Mouse (Mus musculus) liver, adult 2 months (tissue): ENCODE results near the gene Eci1. TPM values are rescaled to one million over a fixed set of nuclear protein-coding genes. Genes with fewer than 3 reads are reported as not detected.

ENCODE experiments used
- DNase-seq: peaks from one replicate; pipeline ENCODE4 v3.0.0-alpha.2; 2011; ENCODE audit warnings: low read depth, low spot score; ENCODE audit errors: extremely low read depth
- H3K27ac ChIP-seq: fragments of 200-500 bp; replicated peaks from 2 replicates; pipeline ENCODE4 v1.5.1; 2012; ENCODE audit warnings: low read depth, mild to moderate bottlenecking, control low read depth, inconsistent platforms, low read length; ENCODE audit not compliant: insufficient read depth
- H3K27me3 ChIP-seq: fragments of 200-500 bp; 2 replicates; pipeline ENCODE4 v1.6.1; 2012; ENCODE audit warnings: mild to moderate bottlenecking, moderate library complexity, low read length, inconsistent platforms; ENCODE audit not compliant: control insufficient read depth, insufficient read depth
- H3K36me3 ChIP-seq: fragments of 200-500 bp; 2 replicates; pipeline ENCODE4 v1.6.1; 2012; ENCODE audit warnings: low read length, inconsistent platforms; ENCODE audit not compliant: control insufficient read depth, insufficient read depth
- H3K4me1 ChIP-seq: fragments of 200-500 bp; 2 replicates; pipeline ENCODE4 v1.6.1; 2011; ENCODE audit warnings: low read length; ENCODE audit not compliant: control insufficient read depth, insufficient read depth
- H3K4me3 ChIP-seq: fragments of 200-500 bp; 2 replicates; pipeline ENCODE4 v1.5.1; 2011; ENCODE audit warnings: low read depth, mild to moderate bottlenecking, control low read depth, low read length, moderate library complexity; ENCODE audit not compliant: insufficient read depth
- H3K79me2 ChIP-seq: fragments of 200-500 bp; 2 replicates; pipeline ENCODE4 v1.6.1; 2012; ENCODE audit warnings: inconsistent platforms, mild to moderate bottlenecking, low read length, moderate library complexity; ENCODE audit not compliant: control insufficient read depth, insufficient read depth
- H3K9ac ChIP-seq: fragments of 200-500 bp; 2 replicates; pipeline ENCODE4 v1.6.1; 2012; ENCODE audit warnings: low read depth, mild to moderate bottlenecking, control low read depth, inconsistent platforms, low read length
- CTCF ChIP-seq: fragments of 200-500 bp; IDR thresholded peaks from 2 replicates; pipeline ENCODE4 v1.5.1; 2011; ENCODE audit warnings: low read depth, low read length, control low read depth
- POLR2A ChIP-seq: fragments of 200-500 bp; IDR thresholded peaks from 2 replicates; pipeline ENCODE4 v1.6.1; 2011; ENCODE audit warnings: low read length, control low read depth; ENCODE audit not compliant: insufficient read depth; ENCODE audit errors: extremely low read depth
- WGBS: fragments of 180-500 bp; shearing (Covaris S2); methylation state at CpG from one replicate; pipeline ENCODE4 v1.1.7; 2018; 5-methylcytosine and 5-hydroxymethylcytosine counted together
- polyA plus RNA-seq: library from polyadenylated mRNA; depleted of rRNA; stranded (reverse); fragments of >200 nt; gene quantifications from 2 replicates; pipeline ENCODE4 v1.2.3, GENCODE M21; 2012
- total RNA-seq: library from RNA; depleted of rRNA; stranded (reverse); fragments of >200 nt; gene quantifications from 2 replicates; pipeline ENCODE4 v1.2.3, GENCODE M21; 2014

Gene Eci1
- total and polyA plus RNA-seq, 2 experiments, result 218 to 249 TPM

- peak; percentile 70 for DNase-seq
- peak overlapping the region; percentile 69 for H3K4me3 ChIP-seq
- H3K4me1 ChIP-seq, result peaks cover 6% of the 10 kb centered on the region
- H3K9ac ChIP-seq, result peak overlapping the region; percentile 93
- peaks cover 23% of the 10 kb centered on the region for H3K36me3 ChIP-seq
- H3K79me2 ChIP-seq, result peaks cover 17% of the 10 kb centered on the region; the same call in 1 of the 2 replicates
- no peak for TF ChIP-seq CTCF
- TF ChIP-seq POLR2A, result no peak
- WGBS, result 0% methylated on average over 8 of the region's 8 CpGs
- no peaks in the 10 kb centered on the region for H3K27me3 ChIP-seq
- H3K27ac ChIP-seq, result peak overlapping the region; percentile 85
Observed at GRCm38 (mm10) chr17:24427170-24427557, 723 bp downstream of the Eci1 start.

GRCm38 (mm10) chr17:24429201-24429983, 3.0 kb downstream of the Eci1 start:
- H3K4me3 ChIP-seq, result no peak overlapping the region; the same call in 1 of the 2 replicates
- H3K9ac ChIP-seq, result peak overlapping the region; percentile 19
- H3K27me3 ChIP-seq, result no peaks in the 10 kb centered on the region
- peak; percentile 89 for DNase-seq
- H3K27ac ChIP-seq, result peak overlapping the region; percentile 90
- 38% methylated on average over 14 of the region's 14 CpGs for WGBS
- H3K36me3 ChIP-seq, result peaks cover 19% of the 10 kb centered on the region; the same call in 1 of the 2 replicates
- peaks cover 6% of the 10 kb centered on the region for H3K4me1 ChIP-seq
- TF ChIP-seq CTCF (no peak), POLR2A (no peak)
- peaks cover 17% of the 10 kb centered on the region; the same call in 1 of the 2 replicates for H3K79me2 ChIP-seq

- H3K36me3 ChIP-seq, result peaks cover 57% of the 10 kb centered on the region
- TF ChIP-seq POLR2A (no peak), CTCF (peak; percentile 48)
- H3K4me3 ChIP-seq, result no peak overlapping the region
- H3K79me2 ChIP-seq, result no peaks in the 10 kb centered on the region; the same call in 1 of the 2 replicates
- no peaks in the 10 kb centered on the region for H3K27me3 ChIP-seq
- no peaks in the 10 kb centered on the region for H3K4me1 ChIP-seq
- H3K27ac ChIP-seq, result no peak overlapping the region
- no peak for DNase-seq
- H3K9ac ChIP-seq, result no peak overlapping the region
- WGBS, result 72% methylated on average over 5 of the region's 5 CpGs
Observed at GRCm38 (mm10) chr17:24437016-24437415, 10.6 kb downstream of the Eci1 start.

- no peak overlapping the region for H3K27ac ChIP-seq
- DNase-seq, result no peak
- no peaks in the 10 kb centered on the region for H3K27me3 ChIP-seq
- 93% methylated on average over 8 of the region's 8 CpGs for WGBS
- no peak overlapping the region for H3K4me3 ChIP-seq
- H3K4me1 ChIP-seq, result no peaks in the 10 kb centered on the region
- H3K9ac ChIP-seq, result no peak overlapping the region
- H3K36me3 ChIP-seq, result peaks cover 37% of the 10 kb centered on the region
- TF ChIP-seq CTCF (no peak), POLR2A (no peak)
- H3K79me2 ChIP-seq, result no peaks in the 10 kb centered on the region
Observed at GRCm38 (mm10) chr17:24440377-24440776, 13.9 kb downstream of the Eci1 start.

- Histone ChIP-seq H3K9ac (no peak overlapping the region), H3K4me3 (no peak overlapping the region), H3K79me2 (no peaks in the 10 kb centered on the region), H3K36me3 (peaks cover 33% of the 10 kb centered on the region), H3K4me1 (no peaks in the 10 kb centered on the region), H3K27me3 (no peaks in the 10 kb centered on the region), H3K27ac (no peak overlapping the region)
- TF ChIP-seq POLR2A (no peak), CTCF (peak; percentile 47)
- WGBS, result 51% methylated on average over 2 of the region's 2 CpGs
- DNase-seq, result no peak
Observed at GRCm38 (mm10) chr17:24441148-24441547, 14.7 kb downstream of the Eci1 start.

GRCm38 (mm10) chr17:24442107-24442506, 15.7 kb downstream of the Eci1 start:
- WGBS, result 88% methylated on average over 14 of the region's 14 CpGs

More at GRCm38 (mm10) chr17:24442107-24442506, 15.7 kb downstream of the Eci1 start:
- H3K79me2 ChIP-seq, result no peaks in the 10 kb centered on the region
- no peaks in the 10 kb centered on the region for H3K27me3 ChIP-seq
- H3K27ac ChIP-seq, result no peak overlapping the region
- no peak overlapping the region for H3K4me3 ChIP-seq
- no peaks in the 10 kb centered on the region for H3K4me1 ChIP-seq
- H3K36me3 ChIP-seq, result peaks cover 29% of the 10 kb centered on the region
- no peak for DNase-seq
- TF ChIP-seq POLR2A (no peak), CTCF (no peak)
- no peak overlapping the region for H3K9ac ChIP-seq
